Mouse (Mus musculus): ENCODE results near the gene Lkaaear1. TPM values are rescaled to one million over a fixed set of nuclear protein-coding genes. Genes with fewer than 3 reads are reported as not detected.

Gene Lkaaear1
- total RNA-seq, 2 experiments from 2014 or later: not detected

DNA sequence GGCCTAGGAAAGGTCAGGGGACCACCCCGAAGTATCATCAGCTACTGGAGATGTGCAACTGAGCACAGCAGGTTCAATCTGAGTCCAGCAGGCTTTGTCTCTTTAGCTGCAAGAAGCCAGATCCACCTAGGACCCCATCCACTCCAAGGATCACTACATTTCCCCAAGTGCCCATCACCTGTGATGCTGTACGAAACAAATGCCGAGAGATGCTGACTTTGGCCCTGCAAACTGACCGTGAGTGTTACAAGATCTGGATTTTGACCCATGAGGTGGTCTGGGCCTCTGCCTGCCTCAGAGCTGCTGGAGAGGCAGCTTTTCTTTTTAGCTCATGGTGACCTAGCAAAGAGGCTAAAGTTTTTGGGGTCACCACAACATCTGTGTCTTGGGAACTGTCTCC is 12.6 kb downstream of the Lkaaear1 start:
- peak in 1 of 2 experiments; percentile 0 for DNase-seq
- intact Hi-C loops (cut with DNase I): no loop called here

DNA sequence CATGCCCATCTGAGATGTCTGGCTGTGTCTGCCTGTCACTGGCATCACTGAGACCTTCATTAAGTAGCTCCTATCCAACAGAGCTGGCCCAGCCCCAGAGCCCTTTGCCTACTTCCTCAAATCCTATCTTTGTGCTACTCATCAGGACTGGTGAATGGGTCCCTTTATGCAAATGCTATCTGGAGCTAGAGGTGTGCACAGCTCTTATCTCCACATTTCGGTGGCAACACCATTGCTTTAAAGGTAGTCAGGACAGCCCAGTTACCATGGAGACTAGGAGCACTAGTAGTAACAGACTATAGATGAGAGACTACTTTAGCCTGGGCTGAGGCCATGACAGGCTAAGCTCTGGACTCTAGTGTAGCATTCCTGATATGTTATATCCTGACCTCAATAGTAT is 13.5 kb downstream of the Lkaaear1 start:
- peak in 1 of 2 experiments; percentile 1 for DNase-seq
- intact Hi-C loops (cut with DNase I): no loop called here

DNA sequence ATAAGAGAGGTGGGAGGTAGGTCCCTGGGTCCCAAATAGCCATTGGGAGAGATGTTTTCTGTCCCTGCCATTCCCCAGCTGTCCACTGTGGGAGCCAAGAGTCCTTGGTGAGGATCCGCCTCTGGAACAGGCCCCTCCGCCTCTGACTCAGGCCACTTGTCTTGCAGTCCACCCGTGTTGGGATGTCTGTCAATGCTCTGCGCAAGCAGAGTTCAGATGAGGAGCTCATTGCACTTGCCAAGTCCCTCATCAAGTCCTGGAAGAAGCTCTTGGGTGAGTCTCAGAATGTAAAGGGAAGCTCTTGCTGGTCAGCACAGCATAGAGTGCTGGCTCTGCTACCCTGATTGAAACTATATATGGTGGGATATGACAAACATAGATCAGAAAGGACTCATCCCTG is 14.9 kb downstream of the Lkaaear1 start:
- intact Hi-C loops (cut with DNase I): no loop called here
- no peak for DNase-seq

DNA sequence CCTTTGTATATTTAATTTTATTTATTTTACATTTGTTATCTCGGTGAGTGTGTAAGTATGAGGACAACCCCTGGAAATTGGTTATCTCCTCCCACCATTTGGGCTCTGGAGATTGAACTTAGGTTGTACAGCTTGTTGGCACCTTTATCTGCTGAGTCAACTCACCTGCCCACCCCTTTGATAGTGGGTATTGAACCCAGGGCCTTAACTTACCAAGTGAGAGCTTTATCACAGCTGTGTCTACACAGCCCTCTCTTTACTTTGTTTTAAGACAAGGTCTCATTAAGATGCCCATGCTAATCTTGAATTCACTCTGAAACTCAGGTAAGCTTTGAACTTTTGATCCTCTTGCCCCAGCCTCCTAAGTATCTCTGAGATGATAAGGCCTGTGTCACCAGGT is 16.3 kb downstream of the Lkaaear1 start:
- intact Hi-C loops (cut with DNase I): no loop called here
- DNase-seq: no peak

DNA sequence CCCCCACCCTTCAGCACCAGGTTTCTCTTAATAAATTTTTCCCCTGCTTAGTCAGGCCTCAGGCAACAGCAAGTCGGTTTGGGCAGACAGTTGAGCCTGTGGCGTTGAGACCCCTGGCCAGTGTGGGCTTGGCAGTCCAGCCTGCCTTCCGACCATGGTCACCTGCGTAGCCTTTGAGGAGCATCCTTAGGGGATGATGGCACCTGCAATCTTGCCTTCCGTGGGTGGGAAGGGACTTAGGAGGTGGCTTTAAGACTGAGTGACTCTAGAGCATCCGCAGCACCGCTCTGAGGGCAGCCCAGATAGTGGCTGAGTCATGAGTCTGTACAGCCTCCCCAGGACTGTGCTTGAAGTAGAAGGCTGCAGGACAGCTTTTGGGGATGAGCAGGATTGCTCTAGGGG is 17.5 kb downstream of the Lkaaear1 start:
- intact Hi-C loops (cut with DNase I): loop anchor here (1.0 kb wide), 2 partner anchors 13 to 26 kb away; partner anchors contain the start of gene Rgs19
- no peak for DNase-seq

DNA sequence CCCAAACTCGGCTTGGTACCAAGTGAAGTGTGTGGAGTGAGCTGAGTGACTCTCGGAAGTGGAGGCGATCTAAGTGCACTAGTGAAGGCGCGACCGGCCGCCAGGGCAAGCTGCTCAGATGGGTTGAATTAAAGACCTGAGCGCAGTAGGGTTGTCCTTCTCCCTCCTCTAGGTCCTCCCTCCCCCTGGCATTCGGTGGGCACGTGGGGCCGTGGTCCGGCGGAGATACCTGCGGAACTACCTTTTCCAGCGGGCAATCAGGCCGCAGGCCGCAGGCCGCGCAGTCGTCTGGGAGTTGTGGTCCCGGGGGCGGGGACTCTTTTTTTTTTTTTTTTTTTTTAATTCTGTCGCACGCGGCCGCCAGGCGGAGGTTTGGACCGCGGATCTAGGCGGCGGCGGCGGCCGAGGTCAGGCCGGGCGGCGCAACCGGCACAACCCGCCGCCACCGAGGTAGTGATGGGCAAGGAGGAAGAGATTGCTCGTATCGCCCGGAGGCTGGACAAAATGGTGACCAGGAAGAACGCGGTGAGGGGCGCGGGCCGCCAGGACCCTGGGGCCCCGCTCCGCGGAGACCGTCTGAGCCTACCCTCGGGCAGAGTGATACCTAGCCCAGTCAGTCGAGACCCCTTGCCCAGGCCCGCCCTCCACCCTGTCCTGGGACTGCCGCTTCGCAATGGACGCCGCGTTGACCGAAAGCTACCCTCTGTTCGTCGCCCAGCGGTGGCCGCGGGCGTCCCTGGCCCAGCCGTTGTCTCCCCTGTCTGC is 18.1 kb downstream of the Lkaaear1 start, which contains the start of gene Tcea2:
Gene Tcea2, plus strand, starts transcription at position 360 of the 765 bp plus-strand sequence.
- intact Hi-C loops (cut with DNase I): loop anchor here (1.0 kb wide), 2 partner anchors 13 to 26 kb away; partner anchors contain the start of gene Rgs19
- DNase-seq: peak; percentile 74 to 80

DNA sequence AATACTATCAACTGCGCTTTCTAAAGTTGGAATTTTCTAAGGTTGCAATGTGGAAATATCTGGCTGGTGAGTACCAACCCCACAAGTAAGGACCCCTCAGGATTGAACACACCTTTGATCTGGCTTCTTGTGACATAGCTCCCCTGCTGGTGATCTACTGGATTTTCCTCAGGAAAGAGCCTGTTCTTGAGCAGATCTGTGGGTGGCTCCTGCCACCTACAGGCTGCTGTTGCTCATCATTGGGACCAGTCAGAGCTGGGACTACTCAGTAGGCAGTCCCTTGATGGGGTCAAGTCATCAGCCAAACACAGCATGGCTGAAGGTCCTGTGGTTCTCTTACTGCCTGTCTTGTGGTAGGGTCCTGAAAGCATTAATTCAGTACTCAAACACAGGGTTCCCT is 19.5 kb downstream of the Lkaaear1 start:
- DNase-seq: peak; percentile 72 to 76
- intact Hi-C loops (cut with DNase I): loop anchor here (1.0 kb wide), 2 partner anchors 19 to 34 kb away; no protein-coding TSS in a partner anchor

DNA sequence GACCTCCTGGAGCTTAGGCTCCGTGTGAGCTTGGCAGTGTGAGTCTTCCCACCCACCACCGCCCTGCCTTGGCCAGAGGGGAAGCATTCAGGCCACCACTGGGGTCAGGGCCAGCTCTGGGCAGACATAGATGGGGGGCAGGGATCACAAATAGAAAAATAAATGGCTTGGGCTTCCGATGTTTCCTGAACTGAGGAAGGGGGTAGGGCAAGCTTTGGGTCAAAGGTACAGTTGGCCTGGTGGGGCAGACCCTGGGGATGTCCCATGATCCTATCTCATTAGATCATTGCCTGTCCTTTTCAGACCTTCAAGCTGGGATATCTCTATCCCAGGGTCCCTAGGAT is 20.5 kb downstream of the Lkaaear1 start:
- no peak for DNase-seq
- intact Hi-C loops (cut with DNase I): loop anchor here (1.0 kb wide), 2 partner anchors 18 to 33 kb away; no protein-coding TSS in a partner anchor

DNA sequence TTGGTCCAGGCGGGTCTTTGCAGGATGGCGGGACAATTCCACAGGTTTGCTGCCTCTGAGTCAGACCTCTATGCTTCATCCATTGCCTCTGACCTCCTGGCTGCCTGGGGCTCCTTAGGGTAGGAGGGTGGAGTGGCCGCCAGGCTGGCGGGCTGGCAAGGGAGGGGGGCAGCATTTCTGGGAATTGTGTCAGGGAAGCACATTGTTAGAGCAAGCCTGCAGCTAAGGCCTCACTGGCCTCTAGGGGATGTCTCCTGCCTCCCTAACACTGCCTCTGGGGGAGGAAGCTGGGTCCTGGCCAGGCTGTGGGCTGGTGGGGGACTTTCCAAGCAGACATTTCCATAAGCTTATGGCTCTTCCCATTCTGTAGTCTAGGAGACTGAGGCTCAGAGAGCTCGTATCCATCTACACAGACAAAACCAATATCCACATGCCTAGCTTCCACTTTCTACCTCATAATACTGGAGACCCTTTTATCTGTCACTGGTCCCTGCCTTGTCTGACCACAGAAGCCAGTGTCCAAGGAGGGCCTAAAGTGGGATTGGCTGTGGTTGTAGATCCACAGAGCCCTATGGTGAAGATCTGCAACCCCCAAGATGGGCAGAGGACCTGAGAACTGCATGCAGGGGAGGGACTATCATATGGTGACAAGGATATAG is 21.0 kb downstream of the Lkaaear1 start:
- intact Hi-C loops (cut with DNase I): no loop called here

DNA sequence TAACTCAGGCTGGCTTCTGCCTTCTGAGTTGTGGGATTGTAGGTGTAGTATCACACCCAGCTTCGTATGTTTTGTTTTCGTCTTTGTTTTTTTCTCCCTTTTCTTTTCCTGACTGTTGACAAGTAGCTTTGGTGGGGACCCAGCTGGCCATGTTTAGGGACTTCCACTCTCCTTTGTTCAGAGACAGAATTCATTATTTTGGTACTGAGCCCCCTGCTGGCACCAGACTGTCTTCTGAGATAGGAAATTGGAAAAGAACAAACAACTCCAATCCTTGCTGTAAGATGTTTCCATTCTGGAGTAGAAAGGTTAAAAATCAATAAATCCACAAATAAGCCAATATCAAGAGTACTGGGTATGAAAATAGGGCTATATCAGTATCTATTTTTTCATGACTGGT is 21.8 kb downstream of the Lkaaear1 start:
- no peak for DNase-seq
- intact Hi-C loops (cut with DNase I): no loop called here

More for the DNA sequence above, 21.0 kb downstream of the Lkaaear1 start:
- DNase-seq: peak in 1 of 2 experiments; percentile 52

DNA sequence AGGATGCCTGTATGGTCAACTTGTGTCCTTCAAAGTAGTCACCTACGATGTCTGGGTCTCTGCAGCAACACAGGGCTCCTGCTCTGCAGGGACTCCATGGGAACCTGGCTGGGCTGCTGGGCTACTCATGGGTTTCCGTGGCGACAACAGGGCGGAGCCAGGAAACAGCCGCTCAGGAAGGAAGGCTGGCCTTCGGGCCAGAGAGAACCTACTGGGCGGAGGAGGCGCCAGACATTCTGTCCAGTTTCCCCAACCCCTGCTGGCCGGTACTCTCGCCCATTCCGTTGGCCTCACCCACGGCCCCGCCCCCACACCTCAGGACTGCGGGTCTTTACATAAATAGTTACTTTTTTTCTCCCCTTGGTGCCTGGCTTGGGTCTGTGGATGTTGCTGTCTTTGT is 22.8 kb downstream of the Lkaaear1 start:
- peak; percentile 74 to 78 for DNase-seq
- intact Hi-C loops (cut with DNase I): no loop called here

DNA sequence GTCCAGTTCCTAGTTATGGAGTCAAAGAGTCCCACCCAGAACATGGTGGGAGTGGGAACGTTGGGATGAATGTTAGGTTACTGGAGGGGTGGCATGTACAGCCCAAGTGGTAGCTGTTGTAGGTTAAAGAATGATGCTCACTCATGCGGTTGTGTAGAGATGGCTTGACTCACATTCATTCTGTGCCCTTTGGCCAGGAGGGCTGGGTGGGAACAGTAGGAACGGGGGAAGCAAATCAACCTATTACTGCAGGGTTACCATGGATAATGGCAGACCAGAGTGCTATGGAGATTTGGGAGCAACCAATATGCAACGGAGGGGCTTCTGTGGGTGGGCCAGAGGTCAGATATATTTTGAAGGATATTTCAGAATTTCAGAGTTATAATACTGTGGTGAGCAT is 23.3 kb downstream of the Lkaaear1 start:
- intact Hi-C loops (cut with DNase I): loop anchor here (5.0 kb wide), 1 partner anchor 213 kb away; no protein-coding TSS in a partner anchor

DNA sequence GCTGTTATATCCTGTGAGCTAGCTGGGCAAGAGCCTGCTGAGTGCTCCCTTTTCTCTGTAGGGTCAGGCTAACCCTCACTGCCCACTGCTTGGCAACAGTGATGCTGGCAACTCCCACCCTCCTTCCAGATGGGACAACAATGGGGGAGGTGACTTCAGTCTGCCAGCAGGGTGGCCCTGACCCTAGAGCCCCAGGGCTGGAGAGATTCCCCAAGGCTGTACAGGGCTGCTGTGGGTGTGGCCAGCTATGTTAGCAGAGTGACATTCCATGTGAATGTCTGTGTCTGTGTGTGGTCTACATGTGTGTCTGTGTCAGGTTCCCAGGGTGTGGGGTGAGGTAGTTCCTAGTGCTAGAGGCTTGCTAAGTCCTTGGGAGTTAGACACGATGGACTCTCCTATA is 24.7 kb downstream of the Lkaaear1 start:
- no peak for DNase-seq
- intact Hi-C loops (cut with DNase I): loop anchor here (5.0 kb wide), 1 partner anchor 211 kb away; no protein-coding TSS in a partner anchor

More for the DNA sequence above, 23.3 kb downstream of the Lkaaear1 start:
- DNase-seq: no peak

DNA sequence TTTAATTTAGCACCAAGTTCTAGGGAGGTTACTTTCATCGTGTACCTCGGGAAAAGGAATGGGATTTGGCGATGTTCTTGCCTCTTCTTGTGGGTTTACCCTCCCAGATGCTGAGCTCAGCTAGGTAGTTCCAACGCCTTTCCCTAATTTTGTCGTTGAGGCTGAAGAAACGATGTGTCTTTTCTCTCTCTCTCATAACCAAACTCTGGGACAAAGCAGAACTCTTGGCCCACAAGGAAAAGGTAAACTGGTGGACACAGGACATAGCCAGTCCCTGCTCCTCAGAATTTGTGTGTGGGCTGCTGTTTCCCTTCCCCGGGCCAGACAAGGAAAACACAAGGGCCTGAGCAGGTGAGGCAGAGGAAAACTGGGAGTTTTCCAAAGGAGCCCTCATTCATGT is 26.3 kb downstream of the Lkaaear1 start:
- intact Hi-C loops (cut with DNase I): loop anchor here (5.0 kb wide), 1 partner anchor 210 kb away; no protein-coding TSS in a partner anchor
- no peak for DNase-seq

DNA sequence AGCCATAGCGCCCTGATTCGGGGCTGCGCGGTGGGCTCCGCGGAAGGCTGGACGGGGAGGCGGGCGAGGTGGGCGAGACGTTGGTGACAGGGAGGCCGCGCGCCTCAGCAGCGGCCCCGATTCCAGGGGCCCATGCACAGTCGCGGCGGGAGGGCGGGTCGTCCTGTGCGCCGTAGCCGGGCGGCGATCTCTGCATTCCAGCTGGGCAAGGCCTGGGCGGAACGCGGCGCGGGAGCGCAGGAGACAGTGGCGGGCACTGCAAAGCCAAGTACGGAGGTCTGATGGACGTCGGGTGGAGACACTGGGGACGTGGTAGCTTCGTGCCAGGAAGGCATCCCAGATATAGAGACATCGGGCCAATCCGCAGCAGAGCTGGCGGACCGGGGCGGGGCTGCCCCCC is 26.9 kb downstream of the Lkaaear1 start, which contains the start of gene Sox18:
Gene Sox18, minus strand, starts transcription at position 315 of the 400 bp plus-strand sequence.
- intact Hi-C loops (cut with DNase I): loop anchor here (5.0 kb wide), 1 partner anchor 209 kb away; no protein-coding TSS in a partner anchor
- DNase-seq: peak; percentile 82 to 85

DNA sequence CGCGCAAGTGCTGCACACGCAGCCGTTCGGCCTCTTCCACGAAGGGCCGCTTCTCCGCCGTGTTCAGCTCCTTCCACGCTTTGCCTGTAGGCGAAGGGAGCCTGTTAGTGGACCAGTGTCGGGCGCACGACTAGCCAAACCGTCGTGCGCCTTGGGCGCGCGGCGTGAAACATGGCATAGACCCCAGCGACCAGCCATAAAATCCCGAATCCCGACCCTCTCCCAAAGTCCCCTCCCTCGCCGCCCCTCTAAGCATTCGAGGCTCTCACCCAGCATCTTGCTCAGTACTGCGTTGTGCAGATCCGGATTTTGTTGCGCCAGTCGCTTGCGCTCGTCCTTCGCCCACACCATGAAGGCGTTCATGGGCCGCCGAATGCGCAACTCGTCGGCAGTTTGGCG is 27.3 kb downstream of the Lkaaear1 start:
- no peak for DNase-seq
- intact Hi-C loops (cut with DNase I): loop anchor here (5.0 kb wide), 1 partner anchor 209 kb away; no protein-coding TSS in a partner anchor

DNA sequence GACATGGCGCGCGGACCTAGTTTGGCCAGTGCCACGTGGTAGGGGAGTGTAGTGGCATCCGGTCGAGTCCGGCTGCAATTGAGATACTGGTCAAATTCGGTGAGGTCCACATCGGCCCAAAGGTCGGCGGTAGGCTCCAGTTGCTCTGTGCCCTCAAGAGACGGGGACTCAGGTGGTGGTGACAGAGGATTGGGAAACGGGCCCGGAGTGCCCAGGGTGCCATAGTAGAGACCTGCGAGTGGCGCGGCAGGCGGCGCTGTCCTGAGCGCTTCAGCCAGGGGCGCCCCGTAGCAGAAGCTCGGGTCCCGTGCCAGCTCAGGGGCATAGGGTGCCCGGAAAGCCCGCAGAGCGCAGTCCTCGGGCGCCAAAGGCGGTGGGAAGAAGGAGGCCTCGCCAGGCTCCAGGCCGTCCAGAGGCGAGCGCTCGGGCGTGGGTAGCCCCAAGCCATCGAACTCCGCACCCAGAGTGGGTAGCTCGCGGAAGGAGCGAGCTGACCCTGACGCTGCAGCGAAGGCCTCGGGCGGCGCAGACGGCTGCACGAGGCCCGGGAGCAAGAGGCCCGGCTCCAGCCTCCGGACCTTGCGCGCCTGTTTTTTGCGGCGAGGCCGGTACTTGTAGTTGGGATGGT is 27.8 kb downstream of the Lkaaear1 start:
- peak in 1 of 2 experiments; percentile 35 for DNase-seq
- intact Hi-C loops (cut with DNase I): loop anchor here (5.0 kb wide), 1 partner anchor 208 kb away; no protein-coding TSS in a partner anchor

DNA sequence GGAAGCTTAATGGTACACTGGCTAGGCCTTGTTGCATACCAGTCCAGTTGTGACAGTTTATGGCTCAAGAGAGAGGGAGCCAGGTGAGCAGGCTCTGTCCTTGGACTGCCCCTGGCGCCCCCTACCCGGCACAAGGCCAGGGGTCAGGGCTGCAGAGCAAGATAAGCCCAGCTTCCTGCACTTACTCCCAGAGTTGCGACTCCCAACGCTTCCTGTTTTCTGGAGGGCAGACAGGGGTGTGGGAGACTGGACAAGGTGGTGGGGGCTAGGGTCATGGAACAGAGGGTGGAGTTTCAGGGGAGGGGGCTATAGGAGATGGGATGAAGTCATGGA is 35.0 kb downstream of the Lkaaear1 start:
- peak; percentile 75 to 79 for DNase-seq
- intact Hi-C loops (cut with DNase I): no loop called here

DNA sequence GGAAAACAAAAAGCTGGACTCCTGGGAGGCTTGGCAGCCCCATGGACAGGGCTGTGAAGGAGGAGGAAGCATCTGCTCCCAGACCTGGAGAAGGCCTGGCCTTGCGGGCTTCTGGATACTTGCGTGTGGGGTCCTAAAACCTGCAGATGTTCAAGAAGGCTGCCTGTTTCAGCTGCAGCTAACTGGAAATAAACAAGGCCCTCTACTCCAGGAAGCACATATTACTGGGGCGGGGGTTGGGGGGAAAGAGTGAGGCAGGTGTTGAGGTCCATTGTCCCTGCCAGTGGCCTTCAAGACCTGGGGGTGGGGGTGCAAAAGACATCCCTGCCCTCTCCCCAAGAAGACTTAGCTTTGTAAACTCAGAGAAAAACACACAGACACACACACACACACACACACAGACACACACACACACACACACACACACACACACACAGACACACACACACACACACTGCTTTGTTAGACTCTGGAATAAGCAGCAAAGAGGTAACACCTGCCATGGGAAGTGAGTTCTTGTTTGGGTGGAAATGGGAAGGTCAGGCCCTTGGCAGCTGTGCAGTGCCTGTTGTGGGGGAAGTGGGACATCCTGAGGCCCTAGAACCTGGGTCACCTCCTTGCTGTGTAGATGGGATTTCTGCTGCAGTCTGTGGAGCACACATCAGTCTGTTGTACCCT is 35.5 kb downstream of the Lkaaear1 start:
- DNase-seq: no peak
- intact Hi-C loops (cut with DNase I): no loop called here

DNA sequence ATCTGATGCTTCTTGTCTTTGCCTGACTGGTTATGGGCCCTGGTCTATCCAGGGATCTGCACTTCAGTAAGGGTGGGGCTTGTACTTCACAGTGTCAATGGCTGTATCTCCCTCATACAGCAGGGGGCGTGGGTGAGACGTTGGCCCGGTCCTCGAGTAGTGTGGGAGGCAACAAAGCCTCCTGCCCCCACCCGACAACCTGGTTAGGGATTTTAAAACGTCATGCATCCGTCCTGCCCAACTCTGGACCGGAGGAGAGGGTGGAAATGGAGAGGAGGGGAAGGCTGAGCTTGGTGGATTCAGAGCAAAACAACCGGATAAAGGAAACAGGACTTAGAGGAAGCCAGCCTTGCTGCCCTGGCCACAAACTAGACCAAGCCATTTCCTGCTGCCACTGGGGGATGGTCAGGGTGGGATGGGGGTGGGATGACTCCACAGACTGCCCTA is 38.6 kb downstream of the Lkaaear1 start:
- intact Hi-C loops (cut with DNase I): loop anchor here (1.0 to 2.0 kb wide), 4 partner anchors 15 to 47 kb away; no protein-coding TSS in a partner anchor
- DNase-seq: peak; percentile 87 to 89

All from heart, postnatal 36 days (tissue).